Mouse (Mus musculus) mouse embryonic stem cell (cell line): ENCODE measurements around the gene Ralgps1.

Experiments used
- in situ Hi-C, 2 experiments: fragments of 300-500 bp; cut with MboI; formaldehyde crosslinking; loops; 1 replicate in 1 of 2; 3 replicates in 1 of 2; pipeline ENCODE4 v1.14.3; 2019 to 2020; ENCODE audit warnings: low sequenced_read_pairs in 2 of 2, low pct_unique_long_range_greater_than_20kb in 1 of 2, mixed read lengths in 1 of 2; ENCODE audit not compliant: unreplicated experiment in 1 of 2

The Ralgps1 gene

GRCm38 (mm10) chr2:33302828-33303227 is 68.5 kb downstream of the Ralgps1 start:
- in situ Hi-C loops = no loop called here

GRCm38 (mm10) chr2:33302405-33302804 is 68.9 kb downstream of the Ralgps1 start:
- in situ Hi-C loops = no loop called here

- in situ Hi-C loops = no loop called here
These were observed 70.8 kb downstream of the Ralgps1 start for GRCm38 (mm10) chr2:33300371-33301046.

GRCm38 (mm10) chr2:33298928-33299327 is 72.4 kb downstream of the Ralgps1 start:
- in situ Hi-C loops = no loop called here

- in situ Hi-C loops = no loop called here
These were observed 76.2 kb downstream of the Ralgps1 start for GRCm38 (mm10) chr2:33295115-33295514.

- in situ Hi-C loops = no loop called here
These were observed 79.2 kb downstream of the Ralgps1 start for GRCm38 (mm10) chr2:33292057-33292456.

- in situ Hi-C loops = no loop called here
These were observed 80.8 kb downstream of the Ralgps1 start for GRCm38 (mm10) chr2:33290491-33290890.

- in situ Hi-C loops = no loop called here
These were observed 82.4 kb downstream of the Ralgps1 start for GRCm38 (mm10) chr2:33288837-33289236.

GRCm38 (mm10) chr2:33283674-33284073 is 87.6 kb downstream of the Ralgps1 start:
- in situ Hi-C loops = no loop called here

- in situ Hi-C loops = no loop called here
These were observed 88.4 kb downstream of the Ralgps1 start for GRCm38 (mm10) chr2:33282877-33283276.

GRCm38 (mm10) chr2:33281807-33282206 is 89.5 kb downstream of the Ralgps1 start:
- in situ Hi-C loops = no loop called here

GRCm38 (mm10) chr2:33280525-33280924 is 90.8 kb downstream of the Ralgps1 start:
- in situ Hi-C loops = no loop called here

GRCm38 (mm10) chr2:33279758-33280157 is 91.5 kb downstream of the Ralgps1 start:
- in situ Hi-C loops = no loop called here

- in situ Hi-C loops = no loop called here
These were observed 96.4 kb downstream of the Ralgps1 start for GRCm38 (mm10) chr2:33274719-33275490.

GRCm38 (mm10) chr2:33272665-33273439 is 98.4 kb downstream of the Ralgps1 start:
- in situ Hi-C loops = no loop called here

- in situ Hi-C loops = no loop called here
These were observed 99.8 kb downstream of the Ralgps1 start for GRCm38 (mm10) chr2:33271511-33271910.

- in situ Hi-C loops = no loop called here
These were observed 100.7 kb downstream of the Ralgps1 start for GRCm38 (mm10) chr2:33270569-33270968.

- in situ Hi-C loops = no loop called here
These were observed 102.2 kb downstream of the Ralgps1 start for GRCm38 (mm10) chr2:33269132-33269493.

GRCm38 (mm10) chr2:33268384-33269131 is 102.7 kb downstream of the Ralgps1 start:
- in situ Hi-C loops = no loop called here
